Mouse (Mus musculus): ENCODE results near the gene Atp8b5.

Atp8b5 gene

DNA sequence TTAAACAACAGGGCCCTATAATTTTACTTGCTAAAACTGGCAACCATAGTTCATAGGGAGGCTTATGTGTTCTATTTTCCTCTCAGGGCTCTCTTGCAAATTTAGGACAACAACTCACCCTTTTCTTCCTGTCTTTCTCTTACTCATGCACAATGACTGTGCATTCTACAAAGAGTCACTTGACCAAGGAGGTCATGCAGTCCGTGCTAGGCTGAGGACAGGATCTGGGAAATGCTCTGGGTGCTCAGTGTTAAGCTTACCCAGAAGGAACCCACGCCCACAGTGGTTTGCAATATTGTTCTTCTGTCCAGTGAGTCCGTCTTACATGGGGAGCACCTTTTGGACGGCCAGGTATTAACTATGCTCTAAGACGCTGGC is 117.1 kb downstream of the Atp8b5 start:
- DNase-seq = no peak

DNA sequence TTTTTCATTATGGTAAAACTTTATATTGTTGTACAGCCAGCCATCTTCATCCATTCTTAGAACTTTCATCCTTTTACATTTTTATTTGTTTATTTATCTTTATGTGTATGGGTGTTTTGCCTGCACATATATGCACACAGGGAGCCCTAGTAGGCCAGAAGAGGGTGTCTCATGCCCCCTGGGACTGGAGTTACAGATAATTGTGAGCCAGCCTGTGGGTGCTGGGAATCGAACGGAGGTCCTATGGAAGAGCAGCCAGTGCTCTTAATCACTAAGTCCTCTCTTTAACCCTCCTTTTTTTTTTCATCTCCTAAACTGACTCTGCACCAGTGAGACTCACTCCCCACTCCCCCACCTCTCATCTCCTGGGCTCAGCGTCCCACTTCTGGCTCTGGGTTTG is 117.6 kb downstream of the Atp8b5 start:
- DNase-seq = no peak

DNA sequence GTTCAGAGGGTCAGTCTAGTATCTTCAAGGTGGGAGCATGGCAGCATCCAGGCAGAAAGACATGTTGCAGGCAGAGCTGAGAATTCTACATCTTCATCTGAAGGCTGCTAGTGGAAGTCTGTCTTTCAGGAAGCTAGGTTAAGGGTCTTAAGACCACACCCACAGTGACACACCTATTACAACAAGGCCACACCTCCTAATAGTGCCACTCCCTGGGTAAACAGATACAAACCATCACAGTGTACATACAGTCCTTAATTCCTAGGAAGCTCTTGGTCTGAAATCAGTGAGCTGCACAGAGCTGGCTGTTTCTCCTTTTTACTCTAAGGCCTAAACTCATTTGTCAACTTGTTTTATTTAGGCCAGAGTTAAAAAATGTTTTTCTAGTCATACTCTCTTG is 120.0 kb downstream of the Atp8b5 start:
- DNase-seq = no peak

DNA sequence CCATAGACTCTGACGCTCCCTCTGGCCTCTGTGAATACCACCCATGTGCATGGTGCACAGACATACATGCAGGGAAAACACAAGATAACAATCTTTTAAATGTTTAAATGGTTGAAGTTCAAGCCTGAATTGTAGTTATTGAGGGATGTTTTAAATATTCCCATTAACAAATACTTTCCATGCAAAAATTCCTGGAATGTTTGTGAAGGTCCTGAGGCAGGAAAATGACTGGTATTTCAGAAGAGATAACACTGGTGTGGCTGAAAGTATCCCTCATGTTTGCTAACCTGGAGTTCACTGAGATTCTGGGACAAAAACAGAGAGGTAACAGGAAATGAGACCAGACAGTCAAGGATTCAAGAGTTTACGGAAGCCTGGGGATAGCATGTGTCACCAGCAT is 122.4 kb downstream of the Atp8b5 start:
- DNase-seq = no peak

DNA sequence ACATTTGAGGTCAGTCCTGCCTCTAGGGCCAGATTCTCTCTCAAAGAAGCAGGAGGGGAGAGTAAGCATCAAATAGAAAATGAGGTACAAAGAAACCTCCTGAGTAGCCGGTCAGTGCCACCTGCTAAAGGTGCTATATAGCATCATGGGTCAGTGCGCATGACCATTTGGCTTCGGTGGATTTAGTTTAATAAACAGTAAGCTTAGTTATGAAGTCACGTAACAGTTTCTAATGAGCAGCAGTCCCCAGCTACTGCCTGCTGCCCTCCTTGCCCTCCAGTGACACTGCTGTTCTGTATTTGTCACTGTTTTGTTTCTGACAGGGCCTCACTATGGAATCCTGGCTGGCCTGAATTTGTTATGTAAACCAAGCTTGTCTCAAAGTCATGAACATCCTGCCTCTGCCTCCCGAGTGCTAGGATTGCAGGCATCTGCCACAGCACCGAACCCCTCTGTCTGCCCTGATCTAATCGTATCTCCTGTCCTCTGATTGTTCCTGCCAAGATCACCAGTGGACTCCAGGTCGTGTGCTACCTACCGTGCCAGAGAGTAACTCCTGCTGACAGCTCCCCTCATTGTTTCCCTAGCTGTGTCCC is 123.0 kb downstream of the Atp8b5 start:
- DNase-seq = peak; percentile 26 to 41

DNA sequence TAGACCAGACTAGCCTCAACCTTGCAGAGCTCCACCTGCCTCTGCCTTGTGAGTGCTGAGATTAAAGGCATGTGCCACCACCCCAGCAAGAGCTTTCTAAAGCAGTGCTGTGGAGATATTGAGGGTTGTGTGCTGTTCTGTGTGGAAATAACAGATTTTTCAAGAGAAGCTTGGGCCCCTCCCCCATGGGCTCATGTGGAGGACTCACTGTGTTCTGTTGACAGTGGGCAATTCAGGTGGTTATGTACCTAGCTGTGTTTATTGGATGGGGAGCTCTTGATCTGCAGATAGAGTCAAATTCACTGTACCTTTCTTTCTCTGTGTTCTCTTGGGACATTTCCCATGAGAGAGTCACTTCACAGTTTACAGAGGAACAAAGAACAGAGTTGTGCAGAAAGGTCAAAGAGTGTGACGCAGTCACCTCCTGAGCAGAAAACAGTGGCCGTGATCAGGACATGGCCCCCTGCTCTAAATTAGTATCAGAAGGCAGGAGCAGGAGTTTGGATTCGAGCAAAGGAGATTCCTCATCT is 124.6 kb downstream of the Atp8b5 start:
- no peak for DNase-seq

DNA sequence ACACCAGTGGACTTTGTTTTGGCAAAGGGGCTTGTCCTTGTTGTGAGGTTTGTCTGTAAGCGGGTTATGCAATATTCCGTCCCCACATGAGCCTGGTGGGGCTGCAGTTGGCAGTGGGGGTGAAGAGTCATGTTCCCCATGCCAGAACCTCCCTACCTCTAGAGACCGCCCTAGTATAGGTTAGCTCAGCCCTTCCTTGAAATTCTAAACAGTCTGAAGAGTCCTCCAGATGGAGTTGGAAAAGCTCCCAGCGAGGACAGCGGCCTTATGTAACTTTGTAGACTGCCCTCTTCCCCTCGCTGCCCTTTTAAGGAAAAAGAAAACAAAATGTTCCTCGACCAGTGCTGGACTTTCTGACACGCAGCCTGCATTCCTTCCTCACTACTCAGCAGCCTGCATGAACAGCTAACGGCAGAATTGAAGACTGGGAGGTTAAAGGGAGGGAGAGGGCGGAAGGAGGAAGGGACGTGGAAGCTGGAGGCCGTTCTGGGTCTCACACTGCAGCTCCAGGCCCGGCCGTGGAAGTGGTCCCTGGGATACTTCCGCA is 127.5 kb downstream of the Atp8b5 start:
- peak; percentile 69 to 73 for DNase-seq

DNA sequence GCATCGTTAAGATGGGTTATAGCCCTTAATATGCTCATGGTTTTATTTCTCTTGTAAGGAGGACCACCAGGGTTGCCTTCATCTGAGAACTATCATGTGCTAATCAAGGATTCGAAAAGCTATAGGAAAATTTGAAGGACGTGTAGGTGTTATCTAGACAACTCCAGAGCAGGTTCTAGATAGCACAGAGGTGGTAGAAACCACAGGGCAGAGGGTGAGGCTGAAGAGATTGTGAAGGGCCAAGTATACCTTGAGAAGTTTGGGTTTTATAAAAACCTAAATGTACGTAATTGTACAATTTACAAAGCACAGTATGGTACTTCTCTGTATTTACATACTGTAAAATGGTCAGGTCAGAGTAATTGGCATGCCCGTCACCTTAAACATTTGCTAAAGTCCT is 128.2 kb downstream of the Atp8b5 start:
- DNase-seq = no peak

DNA sequence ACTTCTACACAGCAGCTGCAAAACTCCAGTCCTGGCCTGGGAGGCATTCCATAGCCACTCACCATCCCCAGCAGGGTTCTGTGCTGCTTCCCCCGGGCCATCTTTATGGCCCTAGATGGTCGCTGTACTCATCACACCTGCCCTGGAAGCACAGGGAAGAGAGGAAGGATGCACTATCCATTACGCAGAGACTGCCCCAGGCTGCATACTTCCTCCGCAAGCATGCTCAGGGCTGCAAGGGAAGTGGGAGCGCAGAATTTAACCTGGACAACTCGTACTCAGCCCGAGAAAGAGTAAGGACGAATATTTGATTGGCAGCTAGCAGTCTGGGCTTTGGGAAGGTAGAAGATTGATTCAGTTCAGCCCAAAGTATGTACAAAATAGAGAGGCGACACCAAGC is 128.9 kb downstream of the Atp8b5 start:
- no peak for DNase-seq

DNA sequence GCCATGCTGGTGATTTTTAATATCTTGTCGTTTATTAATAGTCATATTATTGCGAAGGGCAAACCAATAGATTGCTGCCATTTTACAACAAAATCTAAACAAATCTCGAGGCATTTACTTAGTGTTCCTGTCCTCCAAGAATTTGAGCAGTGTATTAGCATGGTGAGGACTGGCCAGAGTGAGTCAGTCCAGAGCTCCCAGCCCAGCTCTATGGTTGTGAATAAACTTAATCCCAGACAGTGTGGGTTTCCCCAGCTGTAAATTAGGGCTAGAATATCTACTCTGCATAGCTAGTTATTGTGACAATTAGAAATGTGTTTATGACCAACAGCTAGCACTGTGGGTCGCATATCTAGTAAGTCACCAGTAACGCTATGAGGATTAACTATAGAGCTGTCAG is 129.4 kb downstream of the Atp8b5 start:
- no peak for DNase-seq

DNA sequence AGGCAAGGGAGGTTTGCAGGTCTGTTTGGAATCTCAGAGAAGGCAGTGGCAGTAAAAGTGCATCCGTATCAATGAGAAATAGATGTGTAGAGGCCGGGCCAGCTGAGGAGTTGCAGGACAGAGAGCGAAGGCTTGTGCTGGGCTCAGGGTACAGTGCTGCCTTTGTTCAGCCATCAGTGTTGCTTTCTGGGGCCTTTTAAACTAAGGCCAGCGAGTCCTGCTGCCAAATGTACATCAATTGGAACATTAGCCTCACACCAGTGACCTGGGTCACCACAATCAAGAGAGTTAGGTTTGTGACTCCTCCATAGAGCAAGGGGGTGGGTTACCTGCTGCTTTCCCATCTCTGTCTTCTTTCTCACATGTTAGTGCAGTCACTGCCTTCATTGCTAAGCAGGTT is 131.1 kb downstream of the Atp8b5 start:
- no peak for DNase-seq

DNA sequence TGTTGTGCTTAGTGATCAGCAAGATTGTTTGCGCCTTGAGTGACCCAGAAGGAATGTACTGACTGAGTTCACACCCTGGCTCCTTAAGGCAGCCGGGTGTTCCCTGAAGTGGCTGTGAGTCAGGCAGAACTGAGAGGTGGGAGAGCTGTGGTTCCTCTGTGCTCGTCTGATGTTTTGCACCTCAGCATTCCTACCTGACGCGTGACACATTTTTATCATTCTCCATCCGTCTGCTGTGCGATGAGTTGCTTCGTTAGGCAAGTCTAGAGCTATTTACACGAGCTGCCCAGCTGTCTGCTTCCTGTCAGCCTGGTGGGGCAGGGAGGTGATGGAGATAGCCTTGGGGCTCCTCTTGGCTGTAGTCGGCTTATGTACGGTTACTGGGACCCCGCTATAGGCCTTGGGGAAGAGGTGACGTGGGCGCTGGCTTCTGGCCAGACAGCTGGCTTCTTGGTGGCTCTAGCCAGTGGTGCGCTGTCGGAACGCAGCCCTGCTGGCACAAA is 131.9 kb downstream of the Atp8b5 start:
- DNase-seq = peak; percentile 40 to 51

DNA sequence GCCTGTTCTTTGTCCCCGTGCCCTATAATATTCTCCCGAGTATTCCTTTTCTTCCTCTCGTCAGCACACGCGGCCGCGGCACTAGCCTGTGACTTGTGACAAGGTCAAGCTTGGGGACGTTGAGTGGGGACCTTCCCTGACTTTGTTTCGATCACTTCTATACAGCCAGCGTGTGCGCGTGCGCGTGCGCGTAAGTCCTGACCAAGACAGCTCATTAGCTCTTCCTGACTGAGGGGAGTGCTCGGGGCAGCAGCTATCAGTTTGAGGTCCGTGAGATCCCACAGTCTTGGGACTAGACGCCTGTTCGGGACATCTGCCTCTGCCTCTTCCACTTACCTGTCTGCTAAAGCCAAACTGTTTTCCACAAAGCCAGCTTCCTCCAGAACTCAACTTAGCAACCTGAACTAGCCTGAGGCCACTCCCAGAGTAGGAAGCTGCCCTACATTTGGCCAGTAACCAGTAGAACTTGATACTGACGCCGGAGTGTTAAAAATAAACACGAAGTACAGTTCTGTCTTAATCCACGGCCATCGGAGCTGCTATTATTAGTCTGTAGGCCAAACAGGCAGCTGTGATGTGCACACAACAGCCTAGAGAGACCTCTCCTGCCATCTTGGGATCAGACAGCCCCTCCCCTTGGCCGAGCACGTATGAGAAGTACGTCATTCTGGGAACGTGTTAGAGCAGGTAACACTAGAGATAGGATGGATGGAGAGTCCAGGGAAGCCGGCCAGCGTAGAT is 132.6 kb downstream of the Atp8b5 start:
- DNase-seq = no peak

DNA sequence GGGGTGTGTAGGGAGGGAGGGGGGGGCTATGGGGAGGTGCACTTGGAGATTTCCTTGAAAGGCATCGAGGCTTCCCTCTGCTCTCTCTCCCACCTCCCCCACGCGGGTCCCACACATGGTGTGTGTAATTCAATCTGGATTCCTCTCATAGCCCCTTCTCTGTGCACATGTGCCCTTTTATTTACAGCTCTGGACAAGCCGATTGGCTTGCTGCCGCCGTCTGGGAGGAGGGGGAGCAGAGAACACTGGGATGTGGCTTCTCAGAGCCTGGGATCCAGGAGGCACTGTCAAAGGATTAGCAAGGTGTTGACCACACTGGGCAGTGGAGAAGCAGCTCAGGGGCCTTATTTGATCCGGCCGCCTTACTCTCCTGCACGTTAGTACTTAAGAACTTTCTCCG is 134.0 kb downstream of the Atp8b5 start:
- DNase-seq = no peak

DNA sequence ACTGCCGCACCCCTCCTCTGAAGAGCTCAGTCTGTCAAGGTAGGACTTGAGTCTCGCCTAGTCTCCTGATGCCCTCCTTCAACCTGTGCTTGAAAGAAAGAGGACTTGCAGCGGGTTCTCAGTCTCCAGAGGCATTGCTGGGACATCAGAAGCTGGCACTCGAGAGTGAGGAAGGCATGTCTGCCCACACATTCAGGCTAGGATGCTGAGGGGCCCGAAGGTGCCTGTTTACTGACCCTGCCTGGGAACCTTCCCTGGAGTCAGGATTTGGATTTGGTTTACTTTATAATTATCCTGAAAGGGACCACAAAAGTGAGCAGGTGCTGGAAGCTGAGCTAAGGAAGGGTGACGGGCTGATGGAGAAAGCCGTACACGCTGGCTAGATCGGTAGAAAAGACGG is 134.5 kb downstream of the Atp8b5 start:
- DNase-seq = no peak

DNA sequence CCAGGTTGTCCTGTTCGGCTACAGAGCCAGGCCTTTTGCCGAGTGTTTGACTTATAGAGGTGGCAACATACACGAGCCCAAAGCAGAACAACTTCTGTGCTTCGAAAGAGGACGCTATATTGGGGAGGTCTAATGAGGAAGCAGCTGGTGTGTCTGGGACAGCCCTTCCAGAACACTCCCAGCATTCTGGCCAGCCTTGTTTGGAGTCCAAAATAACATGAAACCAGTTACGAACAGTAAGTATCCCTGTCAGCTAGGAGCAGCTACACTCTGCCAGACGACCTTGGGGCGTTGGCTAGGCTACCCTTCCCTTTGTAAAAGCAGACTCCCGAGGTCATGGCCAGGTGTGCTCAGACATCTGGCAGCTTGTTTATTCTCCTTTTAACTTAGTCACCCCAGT is 135.3 kb downstream of the Atp8b5 start:
- DNase-seq = no peak

DNA sequence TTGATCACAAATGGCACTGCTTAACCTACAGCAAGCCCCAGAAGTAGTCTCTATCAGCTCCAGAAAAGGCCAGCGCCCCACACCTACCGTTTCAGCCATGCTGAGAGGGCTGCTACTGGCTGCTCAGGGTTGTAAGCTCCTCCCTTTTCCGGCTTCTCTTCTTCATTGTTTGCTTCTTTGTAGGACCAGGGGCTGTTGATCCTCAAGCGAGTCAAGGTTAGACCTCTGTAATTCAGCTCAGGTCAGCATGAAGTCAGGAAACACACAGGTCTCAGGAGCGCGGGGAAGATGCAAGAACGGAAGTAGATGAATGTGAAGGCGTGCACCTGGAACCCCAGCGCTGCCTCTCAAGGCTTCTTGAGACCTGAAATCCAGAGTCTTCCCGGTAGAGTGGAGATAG is 137.7 kb downstream of the Atp8b5 start:
- no peak for DNase-seq

DNA sequence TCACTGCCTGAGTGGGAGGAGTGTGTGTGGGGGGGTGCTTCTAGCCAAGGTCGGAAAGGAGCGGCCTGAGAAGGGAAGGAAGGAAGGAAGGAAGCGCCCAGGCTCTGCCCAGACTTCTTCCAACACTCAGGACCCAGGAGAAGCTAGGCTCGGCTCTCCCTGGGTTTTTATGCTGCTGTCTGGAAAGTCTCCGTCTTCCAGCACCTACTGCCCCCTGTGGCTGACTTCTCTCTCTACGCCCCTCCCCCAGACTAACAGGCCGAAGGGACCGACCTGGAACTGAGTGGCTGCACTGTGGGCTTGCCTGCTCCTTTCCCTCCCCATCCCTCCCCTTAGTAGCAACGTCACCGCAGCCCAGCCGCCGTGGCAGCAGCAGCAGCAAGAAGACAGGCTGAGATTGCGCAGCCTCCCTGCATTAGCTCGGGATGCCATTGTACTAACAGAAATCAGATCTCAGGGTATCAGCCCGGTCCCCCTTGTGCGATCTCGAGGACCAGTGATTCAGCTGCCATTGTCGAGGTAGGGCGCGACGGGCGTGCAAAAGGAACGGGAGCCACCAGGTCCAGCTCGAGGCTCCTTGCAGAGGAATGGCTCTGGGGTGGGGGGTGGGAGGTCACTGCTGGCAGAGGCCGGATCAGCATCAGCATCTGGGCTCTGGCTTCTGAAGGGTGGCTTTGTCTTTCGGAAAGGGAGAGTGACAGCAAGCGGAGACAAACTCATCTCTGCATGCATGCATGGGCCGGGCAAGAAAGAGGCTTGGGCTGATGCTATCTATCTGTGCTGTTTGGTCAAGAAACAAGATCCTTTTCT is 139.4 kb downstream of the Atp8b5 start:
- peak; percentile 59 to 74 for DNase-seq

DNA sequence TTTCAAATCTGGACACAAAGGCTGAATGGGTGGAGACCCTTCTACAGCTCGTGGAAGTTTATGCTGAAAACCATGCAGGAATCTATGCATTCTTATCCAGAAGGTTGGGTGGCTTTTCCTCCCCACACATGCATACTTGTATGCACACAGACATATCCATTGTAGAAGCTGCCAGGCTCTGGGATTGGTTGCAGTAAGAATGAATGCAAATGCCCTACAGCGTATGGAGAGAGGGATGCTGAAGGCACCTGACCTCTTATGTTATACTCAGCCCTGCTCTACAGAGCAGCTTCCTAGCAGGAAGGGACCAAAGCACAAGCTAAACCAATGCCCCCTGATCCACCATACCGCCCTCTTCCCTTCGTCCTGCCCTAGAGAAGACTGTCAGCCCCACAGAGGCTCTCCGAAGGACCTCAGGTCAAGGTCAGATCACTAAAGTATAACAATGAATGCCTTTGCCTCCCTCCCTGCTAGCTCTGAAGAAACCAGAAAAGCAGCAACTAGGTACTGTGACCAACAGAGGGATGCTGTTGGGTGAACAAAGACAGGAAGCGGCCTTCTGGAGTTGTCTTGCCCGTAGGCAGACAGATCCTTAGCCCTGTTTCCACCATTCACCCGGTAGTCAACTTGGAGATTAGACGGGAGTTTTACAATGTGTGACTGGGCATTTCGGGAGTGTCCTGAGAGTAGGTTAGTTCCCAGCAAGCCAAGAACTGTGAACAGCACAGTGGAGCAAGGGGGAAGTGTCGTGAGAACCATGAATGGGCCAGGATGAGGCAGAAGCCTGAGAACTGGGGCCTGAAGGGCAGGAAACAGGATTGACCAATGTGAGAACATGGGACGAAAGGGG is 140.3 kb downstream of the Atp8b5 start:
- no peak for DNase-seq

DNA sequence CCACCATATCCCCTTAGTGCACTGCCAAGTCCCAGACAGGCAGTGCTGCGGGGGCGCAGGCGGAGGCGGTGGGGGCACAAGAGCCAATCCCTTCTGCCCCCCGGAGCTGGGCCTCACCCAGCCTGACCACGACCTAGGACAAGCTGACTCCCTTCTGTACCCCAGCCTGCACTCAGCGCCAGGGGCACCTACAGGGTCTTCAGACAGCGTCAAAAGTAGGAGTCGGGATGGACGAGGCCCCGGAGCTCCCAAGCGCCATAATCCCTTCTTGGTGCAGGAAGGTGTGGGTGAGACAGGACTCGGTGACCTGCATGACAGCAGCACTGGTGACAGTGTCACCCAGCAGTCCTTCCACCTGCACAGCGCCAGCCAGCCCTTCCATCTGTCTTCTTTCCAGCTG is 147.8 kb downstream of the Atp8b5 start:
- no peak for DNase-seq

DNA sequence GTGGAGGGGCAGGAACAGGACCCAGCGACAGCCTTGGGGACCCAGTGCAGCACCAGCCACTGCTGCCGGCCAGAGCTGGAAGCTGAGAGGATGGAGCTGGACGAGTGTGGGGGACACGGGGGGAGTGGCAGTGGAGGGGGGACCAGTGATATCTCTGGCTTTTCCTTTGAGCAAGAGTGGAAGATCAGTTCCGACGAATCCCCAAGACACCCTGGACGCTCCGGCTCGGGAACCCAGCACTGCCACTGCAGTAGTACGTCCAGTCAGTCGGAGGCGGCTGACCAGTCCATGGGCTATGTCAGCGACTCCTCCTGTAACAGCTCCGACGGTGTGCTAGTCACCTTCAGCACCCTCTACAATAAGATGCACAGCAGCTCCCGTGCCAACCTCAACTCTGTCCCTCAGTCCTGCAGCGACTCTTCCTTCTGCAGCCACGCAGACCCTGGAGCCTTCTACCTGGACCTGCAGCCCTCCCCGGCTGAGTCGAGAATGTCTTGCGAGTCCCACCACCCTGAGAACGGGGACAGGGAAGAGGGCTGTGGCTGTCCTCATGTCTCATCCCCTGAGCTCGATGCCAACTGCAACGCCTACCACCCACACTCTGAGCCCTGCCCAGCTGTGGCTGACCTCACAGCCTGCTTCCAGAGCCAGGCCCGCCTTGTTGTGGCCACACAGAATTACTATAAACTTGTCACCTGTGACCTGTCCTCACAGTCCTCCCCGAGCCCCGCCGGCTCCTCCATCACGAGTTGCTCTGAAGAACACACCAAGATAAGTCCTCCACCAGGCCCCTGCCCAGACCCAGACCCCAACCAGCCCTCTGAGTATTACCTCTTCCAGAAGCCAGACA is 148.5 kb downstream of the Atp8b5 start:
- DNase-seq = no peak
